Mouse (Mus musculus) heart, embryonic 15.5 days (tissue): Measurements from ENCODE around the gene Zbtb16. TPM values are rescaled to one million over a fixed set of nuclear protein-coding genes. Genes with fewer than 3 reads are reported as not detected.

Experiments used
- ATAC-seq: fragments of 200-750 bp; cut with Nextera tagmentation; replicated peaks from 2 replicates; pipeline ENCODE4 v1.8.0; 2017; ENCODE audit warnings: low read depth, moderate TSS enrichment; ENCODE audit not compliant: insufficient number of reproducible peaks, insufficient read depth, low FRiP score
- H3K27ac ChIP-seq: fragments of 300-500 bp; sonication (generic); 2 replicates; pipeline ENCODE4 v1.5.1; 2015; ENCODE audit warnings: mild to moderate bottlenecking, inconsistent platforms
- H3K27me3 ChIP-seq: fragments of 300-500 bp; sonication (generic); 2 replicates; pipeline ENCODE4 v1.6.1; 2015; ENCODE audit warnings: inconsistent platforms
- H3K36me3 ChIP-seq: fragments of 300-500 bp; sonication (generic); 2 replicates; pipeline ENCODE4 v1.6.1; 2015; ENCODE audit warnings: mild to moderate bottlenecking, inconsistent platforms
- H3K4me1 ChIP-seq: fragments of 300-500 bp; sonication (generic); replicated peaks from 2 replicates; pipeline ENCODE4 v1.6.1; 2015; ENCODE audit warnings: inconsistent platforms
- H3K4me2 ChIP-seq: fragments of 300-500 bp; sonication (generic); 2 replicates; pipeline ENCODE4 v1.6.1; 2015; ENCODE audit warnings: inconsistent platforms, mild to moderate bottlenecking, moderate library complexity
- H3K4me3 ChIP-seq: fragments of 300-500 bp; sonication (generic); 2 replicates; pipeline ENCODE4 v1.5.1; 2015; ENCODE audit warnings: mild to moderate bottlenecking, inconsistent platforms
- H3K9ac ChIP-seq: fragments of 300-500 bp; sonication (generic); 2 replicates; pipeline ENCODE4 v1.6.1; 2015; ENCODE audit warnings: mild to moderate bottlenecking, inconsistent platforms
- H3K9me3 ChIP-seq: fragments of 300-500 bp; sonication (generic); replicated peaks from 2 replicates; pipeline ENCODE4 v1.6.1; 2016; ENCODE audit warnings: inconsistent platforms
- WGBS: fragments of 180-500 bp; shearing (Covaris S2); methylation state at CpG from one replicate; pipeline ENCODE4 v1.1.7; 2015; ENCODE audit warnings: mixed read lengths; 5-methylcytosine and 5-hydroxymethylcytosine counted together
- polyA plus RNA-seq: library from polyadenylated mRNA; unstranded; fragments of >200 nt; fragmentation: Nextera tagmentation; extraction: Ambion mirVana; gene quantifications from 2 replicates; pipeline ENCODE4 v1.2.1, GENCODE M21; 2015

The Zbtb16 gene
- polyA plus RNA-seq, 1 experiment from 2014 or later = 6.0 TPM

DNA sequence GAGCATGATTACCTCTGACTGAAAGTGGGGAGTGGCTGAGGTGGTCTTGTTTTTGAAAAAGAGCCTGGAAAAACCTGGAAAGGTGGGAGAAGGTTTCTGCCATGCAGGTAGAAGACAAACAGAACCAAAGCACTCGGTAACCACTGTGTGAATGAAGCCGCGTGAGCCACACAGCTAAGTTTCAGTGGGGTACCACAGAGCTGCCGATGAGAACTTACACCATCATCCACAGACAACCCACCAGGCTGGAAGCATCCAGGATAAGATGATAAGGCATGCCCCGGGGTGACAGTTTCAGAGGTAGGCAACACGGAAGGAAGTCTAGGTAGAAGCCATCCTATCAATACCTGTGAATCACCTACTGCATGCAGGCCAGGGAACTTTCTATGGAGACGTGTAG is 93.9 kb downstream of the Zbtb16 start:
- Histone ChIP-seq H3K4me3 (no peak overlapping the region), H3K9ac (no peak overlapping the region), H3K4me1 (peaks cover 50% of the 10 kb centered on the region), H3K9me3 (no peaks in the 10 kb centered on the region), H3K27me3 (peaks cover 3% of the 10 kb centered on the region; the same call in 1 of the 2 replicates), H3K36me3 (no peaks in the 10 kb centered on the region), H3K4me2 (no peak overlapping the region), H3K27ac (no peak overlapping the region)
- ATAC-seq = no peak
- 91% methylated on average over 7 of the region's 7 CpGs for WGBS

DNA sequence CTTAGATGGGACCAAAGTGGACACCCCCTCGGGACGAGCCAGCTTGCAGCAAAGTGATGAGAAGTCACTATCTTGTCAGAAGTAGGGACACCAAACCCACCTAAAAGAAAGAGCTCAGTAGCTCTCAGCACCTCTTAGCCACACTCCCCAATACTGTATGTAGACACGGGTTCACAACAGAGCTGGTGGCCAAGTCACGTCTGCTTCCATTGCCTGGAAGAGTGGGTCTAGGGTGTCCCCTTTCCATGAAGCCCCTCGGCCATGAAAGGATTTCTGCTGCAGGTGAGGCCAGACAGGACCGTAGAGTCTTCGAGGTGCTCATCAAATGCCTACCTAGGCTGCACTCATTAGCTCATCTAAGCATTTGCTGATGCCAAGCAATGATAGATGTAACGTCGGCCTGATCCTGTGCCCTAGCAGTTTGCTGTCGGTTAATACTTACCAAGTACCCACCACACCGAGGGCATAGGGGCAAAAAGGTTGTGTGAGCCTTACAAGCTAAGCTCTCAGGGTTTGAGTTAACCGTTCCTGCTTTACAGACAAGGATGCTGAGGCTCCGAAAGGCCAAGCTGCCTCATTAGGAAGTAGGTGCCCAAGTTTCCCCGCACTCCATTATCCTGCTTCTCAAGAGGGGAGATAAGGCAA is 94.5 kb downstream of the Zbtb16 start:
- H3K4me1 ChIP-seq = peaks cover 56% of the 10 kb centered on the region
- WGBS = 80% methylated on average over 14 of the region's 14 CpGs
- ATAC-seq = no peak
- peaks cover 3% of the 10 kb centered on the region; the same call in 1 of the 2 replicates for H3K27me3 ChIP-seq
- no peak overlapping the region for H3K27ac ChIP-seq
- H3K36me3 ChIP-seq = no peaks in the 10 kb centered on the region
- no peak overlapping the region for H3K4me3 ChIP-seq
- H3K4me2 ChIP-seq = no peak overlapping the region
- no peak overlapping the region for H3K9ac ChIP-seq
- H3K9me3 ChIP-seq = no peaks in the 10 kb centered on the region

DNA sequence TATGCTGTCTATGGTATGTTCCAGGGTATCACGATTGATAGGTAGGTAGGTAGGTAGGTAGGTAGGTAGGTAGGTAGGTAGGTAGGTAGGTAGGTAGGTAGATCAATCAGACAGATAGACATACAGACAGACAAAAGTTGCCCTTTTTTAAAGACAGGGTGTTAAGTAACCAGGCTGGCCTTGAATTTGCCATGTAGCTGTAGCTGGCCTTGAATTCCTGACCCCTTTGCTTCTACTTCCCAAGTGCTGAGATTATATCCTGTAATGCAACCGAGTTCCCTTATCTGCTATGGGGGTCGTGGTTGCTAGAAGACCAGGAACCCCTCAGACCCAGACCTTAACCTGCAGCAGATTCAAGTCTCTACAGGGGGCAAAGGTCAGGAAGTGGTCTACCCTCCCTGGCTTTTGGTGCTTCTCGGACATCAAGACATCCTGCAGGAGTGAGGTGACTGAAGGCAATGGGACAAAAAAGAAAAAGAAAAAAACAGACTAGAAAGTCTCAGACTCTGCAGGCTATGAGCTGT is 95.2 kb downstream of the Zbtb16 start:
- Histone ChIP-seq H3K27ac (peak overlapping the region; percentile 83), H3K4me2 (peak overlapping the region; percentile 47), H3K36me3 (no peaks in the 10 kb centered on the region), H3K9ac (0 out of 2 replicates have a peak overlapping the region, but pooled peaks have one; percentile 7), H3K4me1 (peaks cover 62% of the 10 kb centered on the region), H3K4me3 (no peak overlapping the region), H3K27me3 (peaks cover 3% of the 10 kb centered on the region; the same call in 1 of the 2 replicates), H3K9me3 (no peaks in the 10 kb centered on the region)
- ATAC-seq = no peak
- WGBS = 44% methylated on average over 4 of the region's 4 CpGs

DNA sequence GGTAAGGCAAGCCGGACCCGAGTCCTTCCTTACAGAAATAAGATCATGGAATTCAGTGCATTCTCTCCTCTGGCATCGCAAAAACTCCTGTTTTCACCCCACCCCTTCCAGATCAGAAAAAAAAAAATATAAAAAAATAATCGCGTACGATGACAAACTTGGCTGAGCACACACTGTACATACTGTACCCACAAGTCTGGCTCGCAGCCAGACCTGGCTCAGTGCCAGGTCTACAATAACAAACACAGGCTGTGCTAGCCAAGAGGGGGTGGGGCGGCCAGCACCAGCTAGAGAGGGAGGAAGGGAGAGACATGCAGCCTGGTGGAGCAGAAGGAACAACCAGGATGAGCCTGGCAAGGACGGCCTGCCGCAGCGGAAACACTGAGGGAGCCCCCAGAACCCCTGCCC is 95.9 kb downstream of the Zbtb16 start:
- H3K4me2 ChIP-seq = peak overlapping the region; percentile 47
- no peaks in the 10 kb centered on the region for H3K36me3 ChIP-seq
- H3K27me3 ChIP-seq = peaks cover 3% of the 10 kb centered on the region; the same call in 1 of the 2 replicates
- H3K9me3 ChIP-seq = no peaks in the 10 kb centered on the region
- 7% methylated on average over 11 of the region's 11 CpGs for WGBS
- H3K27ac ChIP-seq = peak overlapping the region; percentile 83
- H3K9ac ChIP-seq = 0 out of 2 replicates have a peak overlapping the region, but pooled peaks have one; percentile 7
- H3K4me1 ChIP-seq = peaks cover 64% of the 10 kb centered on the region
- H3K4me3 ChIP-seq = no peak overlapping the region
- ATAC-seq = peak; percentile 94

DNA sequence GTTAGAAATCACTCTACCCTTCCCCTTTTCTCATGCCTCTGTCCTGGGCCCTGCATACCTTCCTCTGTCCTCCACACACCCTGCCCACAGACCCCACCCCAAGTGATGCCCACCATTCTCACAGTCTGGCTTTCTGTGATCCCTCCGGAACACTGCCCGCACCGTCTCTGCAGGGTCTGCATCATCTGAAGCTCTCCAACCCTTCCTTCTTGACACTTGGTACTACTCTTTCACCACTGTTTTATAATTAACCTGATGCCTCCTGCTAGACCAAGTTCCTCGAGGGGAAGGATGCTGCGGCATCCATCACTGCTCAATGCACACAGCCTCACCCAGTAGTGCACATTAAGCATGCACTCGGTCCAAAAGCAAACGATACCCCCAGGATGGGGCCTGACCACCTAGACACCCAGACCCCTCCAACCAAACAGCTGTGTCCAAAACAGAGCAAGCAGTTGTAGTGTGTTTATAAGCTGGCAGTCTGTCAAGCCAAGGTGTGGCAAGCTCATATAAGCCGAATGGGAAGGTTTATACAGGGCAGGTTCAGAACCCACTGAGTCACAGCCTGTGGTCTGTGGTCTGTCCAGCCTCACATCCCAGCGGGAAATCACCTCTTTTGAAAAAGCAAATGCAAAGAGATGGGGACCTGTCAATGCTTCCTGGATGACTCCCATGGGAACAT is 97.1 kb downstream of the Zbtb16 start:
- peak overlapping the region; percentile 83 for H3K27ac ChIP-seq
- no peaks in the 10 kb centered on the region for H3K9me3 ChIP-seq
- no peaks in the 10 kb centered on the region for H3K36me3 ChIP-seq
- H3K4me2 ChIP-seq = no peak overlapping the region
- H3K27me3 ChIP-seq = no peaks in the 10 kb centered on the region
- peaks cover 67% of the 10 kb centered on the region for H3K4me1 ChIP-seq
- H3K4me3 ChIP-seq = no peak overlapping the region
- WGBS = 87% methylated on average over 9 of the region's 9 CpGs
- no peak for ATAC-seq
- no peak overlapping the region for H3K9ac ChIP-seq

DNA sequence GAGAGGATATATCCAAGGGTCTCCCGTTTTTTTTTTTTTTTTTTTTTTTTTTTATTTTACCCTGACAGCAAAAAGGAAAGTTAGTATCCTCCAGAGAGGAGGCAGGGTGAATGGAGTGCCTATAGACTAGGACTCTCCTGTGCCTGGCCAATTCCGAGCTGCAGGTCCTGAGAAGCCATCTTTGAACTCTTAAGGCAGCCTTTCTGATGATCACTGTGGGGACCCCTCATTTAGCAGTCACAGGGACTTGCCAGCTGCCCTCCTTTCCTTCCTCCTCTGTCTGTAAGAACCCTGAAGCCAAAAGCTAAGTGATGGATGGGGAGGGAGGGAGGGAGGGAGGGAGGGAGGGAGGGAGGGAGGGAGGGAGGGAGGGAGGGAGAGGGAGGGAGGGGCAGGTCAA is 98.1 kb downstream of the Zbtb16 start:
- 30% methylated on average over 2 of the region's 2 CpGs for WGBS
- Histone ChIP-seq H3K27me3 (no peaks in the 10 kb centered on the region), H3K9me3 (no peaks in the 10 kb centered on the region), H3K4me1 (peaks cover 76% of the 10 kb centered on the region), H3K9ac (no peak overlapping the region), H3K36me3 (no peaks in the 10 kb centered on the region), H3K4me3 (no peak overlapping the region), H3K27ac (peak overlapping the region; percentile 90), H3K4me2 (peak overlapping the region; percentile 52)
- ATAC-seq = no peak

DNA sequence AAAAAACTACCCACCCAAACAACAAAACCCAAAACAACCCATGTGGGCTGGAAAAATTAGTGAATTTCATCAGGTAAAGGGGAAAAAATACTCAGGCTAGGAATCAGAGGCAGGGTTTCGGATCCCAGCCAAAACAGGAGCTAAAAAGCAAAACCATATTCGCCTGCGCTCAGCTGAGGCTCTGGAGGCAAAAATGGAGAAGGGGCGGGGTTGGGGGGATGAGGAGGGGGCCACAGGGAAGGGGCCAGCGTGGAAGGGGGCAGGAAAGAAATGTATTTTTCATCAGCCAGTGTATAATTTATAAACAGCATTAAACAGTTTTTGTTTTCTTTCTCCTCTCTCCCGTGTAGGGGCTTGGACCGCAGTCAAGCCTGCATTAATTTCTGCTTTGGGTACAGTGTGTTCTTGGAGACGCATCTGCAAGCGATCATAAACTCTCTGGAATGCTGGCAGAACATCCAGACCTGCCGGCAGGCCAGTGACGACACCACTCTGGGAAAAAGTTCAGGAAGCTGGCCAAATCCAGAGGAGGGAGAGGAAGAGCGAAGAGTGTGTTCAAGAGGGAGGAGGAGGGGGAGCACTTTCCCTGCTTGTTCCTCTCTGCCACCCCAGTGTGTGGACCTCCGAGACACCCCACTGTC is 98.7 kb downstream of the Zbtb16 start:
- Histone ChIP-seq H3K4me2 (peak overlapping the region; percentile 52), H3K27me3 (no peaks in the 10 kb centered on the region), H3K9me3 (no peaks in the 10 kb centered on the region), H3K4me3 (peak overlapping the region; percentile 26), H3K36me3 (no peaks in the 10 kb centered on the region), H3K9ac (peak overlapping the region; percentile 39), H3K27ac (peak overlapping the region; percentile 90), H3K4me1 (peaks cover 80% of the 10 kb centered on the region)
- ATAC-seq = peak; percentile 60
- 24% methylated on average over 13 of the region's 13 CpGs for whole genome bisulfite sequencing

DNA sequence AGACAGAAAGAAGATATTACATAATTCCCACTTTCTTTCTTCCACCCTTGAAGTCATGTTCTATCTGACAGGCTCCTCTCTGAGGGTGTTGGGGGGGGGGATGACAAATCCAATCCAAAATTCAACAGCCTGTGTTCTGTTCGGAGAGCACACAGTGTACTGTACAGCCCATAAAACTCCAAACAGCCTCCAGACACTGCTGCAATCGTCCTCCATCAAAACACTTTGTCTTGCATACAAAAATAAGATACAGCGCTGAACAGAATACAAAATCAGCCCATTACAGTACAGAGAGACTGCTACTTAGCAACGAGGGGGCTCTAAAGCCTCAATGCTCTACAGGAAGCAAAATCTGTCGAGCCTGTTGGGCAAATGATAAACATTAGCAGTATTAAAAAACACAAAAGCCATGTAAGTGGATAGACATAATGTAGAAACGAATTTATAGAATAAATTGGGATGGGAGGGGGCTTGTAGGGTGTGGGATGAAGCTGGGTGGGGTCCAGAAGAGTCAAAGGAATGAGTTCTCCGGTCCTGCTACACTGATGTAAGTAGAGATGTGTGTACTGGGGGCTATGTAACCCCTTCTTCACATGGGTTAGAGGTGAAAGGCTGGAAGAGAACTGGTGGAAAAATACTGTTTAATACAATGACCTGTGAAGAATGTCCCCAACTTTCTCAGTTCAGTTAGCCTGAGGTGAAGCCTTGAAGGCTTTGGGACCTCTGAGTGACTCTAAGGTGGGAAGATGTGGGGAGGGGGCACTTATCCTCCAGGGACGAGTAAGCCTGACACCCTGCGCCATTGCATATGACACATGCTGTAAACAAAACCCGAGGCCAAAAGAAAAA is 99.4 kb downstream of the Zbtb16 start:
- Histone ChIP-seq H3K9me3 (no peaks in the 10 kb centered on the region), H3K36me3 (no peaks in the 10 kb centered on the region), H3K4me3 (no peak overlapping the region), H3K4me2 (peak overlapping the region; percentile 52), H3K27ac (peak overlapping the region; percentile 90), H3K4me1 (peaks cover 80% of the 10 kb centered on the region), H3K27me3 (no peaks in the 10 kb centered on the region), H3K9ac (peak overlapping the region; percentile 39)
- no peak for ATAC-seq
- 54% methylated on average over 10 of the region's 10 CpGs for WGBS

DNA sequence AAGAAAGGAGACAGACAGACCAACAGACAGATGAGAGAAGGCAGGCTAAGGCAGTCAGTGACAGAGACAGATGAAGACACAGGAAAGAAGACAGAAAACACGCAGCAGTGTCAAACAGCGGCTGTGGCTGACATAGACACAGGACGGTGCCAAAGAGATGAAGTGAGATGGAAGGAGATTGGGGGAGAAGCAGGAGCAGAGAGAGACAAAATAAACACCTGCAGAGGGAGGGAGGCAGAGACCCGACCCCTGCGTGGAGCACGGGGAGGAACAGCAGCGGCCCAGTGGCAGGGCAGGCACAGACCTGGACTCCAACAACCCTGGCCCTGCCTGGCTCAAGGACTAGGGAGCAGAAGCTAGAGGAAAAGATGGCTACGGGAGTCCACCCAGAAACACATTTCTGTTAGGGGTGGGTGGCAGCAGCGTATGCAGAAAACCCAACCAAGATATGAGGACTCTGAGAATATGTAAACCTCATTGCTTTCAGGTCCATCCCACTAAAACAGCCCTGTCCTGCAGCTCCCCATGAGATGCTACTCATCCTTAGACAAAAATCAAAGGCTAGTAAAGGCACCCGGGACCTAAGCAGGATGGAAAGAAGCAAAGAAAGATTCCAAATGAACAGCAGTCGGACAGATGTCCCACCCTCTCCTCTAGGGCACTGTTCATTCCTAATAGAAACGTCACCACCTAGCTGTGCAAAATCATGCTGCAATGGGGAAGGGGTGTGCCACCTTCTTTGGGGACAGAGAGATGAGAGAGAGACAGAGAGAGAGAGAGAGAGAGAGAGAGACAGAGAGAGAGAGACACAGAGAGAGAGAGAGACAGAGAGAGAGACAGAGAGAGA is 100.3 kb downstream of the Zbtb16 start:
- peaks cover 71% of the 10 kb centered on the region for H3K4me1 ChIP-seq
- WGBS = 62% methylated on average over 12 of the region's 12 CpGs
- 0 out of 2 replicates have a peak overlapping the region, but pooled peaks have one; percentile 9 for H3K27ac ChIP-seq
- no peaks in the 10 kb centered on the region for H3K27me3 ChIP-seq
- H3K4me2 ChIP-seq = no peak overlapping the region
- H3K4me3 ChIP-seq = no peak overlapping the region
- no peaks in the 10 kb centered on the region for H3K36me3 ChIP-seq
- ATAC-seq = no peak
- H3K9me3 ChIP-seq = no peaks in the 10 kb centered on the region
- no peak overlapping the region for H3K9ac ChIP-seq
